18 mouse cellular contexts compared by ENCODE assay signal in genomic region chr8:48517431-48517830, GRCm38 (mm10).
"Had no signal": no experiment of that assay in that cellular context is flagged by ENCODE, and none has a peak within 500 bp of the region (broad histone marks: within the 10 kb centered on the region; RNA-seq: fewer than 3 reads in every experiment).

No protein-coding gene starts in this region.

- H3K4me3 ChIP-seq: layer of hippocampus, adult 2 months; megakaryocyte, embryonic 14.5 days; midbrain, embryonic 10.5 days; midbrain, embryonic 13.5 days; myocyte; neural tube, embryonic 13.5 days had no signal

- H3K27ac ChIP-seq: layer of hippocampus, adult 2 months; liver, embryonic 14.5 days; midbrain, embryonic 10.5 days; midbrain, embryonic 13.5 days; neural tube, embryonic 13.5 days had no signal

- H3K9ac ChIP-seq: liver, embryonic 14.5 days; lung, embryonic 14.5 days; midbrain, embryonic 13.5 days; neural tube, embryonic 13.5 days had no signal

- ATAC-seq: midbrain, embryonic 13.5 days; midbrain, embryonic 16.5 days had no signal

- H3K4me1 ChIP-seq: megakaryocyte, embryonic 14.5 days; midbrain, embryonic 10.5 days; midbrain, embryonic 13.5 days had no signal

- H3K9me3 ChIP-seq: midbrain, embryonic 10.5 days; midbrain, embryonic 13.5 days; neural tube, embryonic 13.5 days had no signal

- H3K27me3 ChIP-seq: megakaryocyte, embryonic 14.5 days; midbrain, embryonic 13.5 days; neural tube, embryonic 13.5 days had no signal

- H3K36me3 ChIP-seq: neural tube, embryonic 13.5 days had no signal

- H3K4me2 ChIP-seq: lung, embryonic 14.5 days; midbrain, embryonic 13.5 days; neural tube, embryonic 13.5 days had no signal

- DNase-seq: kidney, adult 11 months; kidney, adult 8-10 months; kidney, postnatal 14 days; layer of hippocampus, adult 9-11 months; lung, embryonic 14.5 days; lung, postnatal 10 days; lung, postnatal 36 days; right cerebral cortex, postnatal 25 days; spleen, adult 18-20 months; thymus, postnatal 25 days had no signal
